Mouse (Mus musculus): ENCODE data around the gene Olfr1359. TPM values are rescaled to one million over a fixed set of nuclear protein-coding genes. Genes with fewer than 3 reads are reported as not detected.
"Not testable (repeated sequence)": the region's sequence is repeated elsewhere in the genome, so short reads cannot be mapped to it uniquely, and the experiment has no call there.

The Olfr1359 gene
- polyA plus RNA-seq, 2 experiments: not detected

DNA sequence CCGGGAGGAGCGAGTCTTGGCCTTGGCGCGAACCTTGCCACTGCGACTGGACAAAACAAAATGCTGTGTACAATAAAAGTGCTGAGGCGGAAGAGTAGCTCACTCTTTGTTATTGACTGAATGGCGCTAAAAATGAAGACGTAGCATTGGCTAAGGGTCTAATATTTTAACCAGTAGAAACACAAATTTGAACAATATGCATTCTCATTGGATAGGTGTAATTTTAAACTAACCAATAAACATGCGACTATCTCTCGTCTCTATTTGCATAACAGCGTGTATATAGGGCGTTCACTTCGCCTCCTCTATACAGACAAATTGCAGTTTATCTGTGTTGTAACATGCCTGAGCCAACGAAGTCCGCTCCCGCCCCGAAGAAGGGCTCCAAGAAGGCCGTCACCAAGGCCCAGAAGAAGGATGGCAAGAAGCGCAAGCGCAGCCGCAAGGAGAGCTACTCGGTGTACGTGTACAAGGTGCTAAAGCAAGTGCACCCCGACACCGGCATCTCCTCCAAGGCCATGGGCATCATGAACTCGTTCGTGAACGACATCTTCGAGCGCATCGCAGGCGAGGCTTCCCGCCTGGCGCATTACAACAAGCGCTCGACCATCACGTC, 24.0 kb downstream of the Olfr1359 start, which contains the start of gene Hist1h2bm:
TSS of gene Hist1h2bm (plus strand) at position 288 of the 616 bp plus-strand sequence.
- under 1% methylated on average over 30 of the region's 37 CpGs for WGBS
- peak within 1 kb of the TSS; percentile 40 for H3K4me3 ChIP-seq (replicated peaks; ENCODE audit: low read length)
- not testable (repeated sequence) for H3K36me3 ChIP-seq (ENCODE audit: control insufficient read depth, insufficient read depth, low read length); H3K27me3 ChIP-seq (ENCODE audit: control insufficient read depth, insufficient read depth, low read length); H3K9me3 ChIP-seq (ENCODE audit: control insufficient read depth, low read length)
- H3K4me1 ChIP-seq (ENCODE audit: control insufficient read depth, insufficient read depth, low read length): peaks cover 20% of the 10 kb centered on the region
- ATAC-seq (ENCODE audit: low FRiP score, low read depth) (peak; percentile 93), DNase-seq (ENCODE audit: low spot score) (peak; percentile 97)
- peak within 1 kb of the TSS; percentile 54 for H3K4me2 ChIP-seq (replicated peaks; ENCODE audit: low read depth, low read length, severe bottlenecking)
- TF ChIP-seq POLR2A (IDR thresholded peaks at IDR 0.05; ENCODE audit: borderline replicate concordance, extremely low read depth, insufficient read depth, insufficient read length): peak; percentile 86; the same call in 1 of the 2 replicates
- H3K9ac ChIP-seq (ENCODE audit: low read depth, low read length, severe bottlenecking): peak within 1 kb of the TSS; percentile 51
- H3K27ac ChIP-seq (replicated peaks; ENCODE audit: low read depth, low read length): peak within 1 kb of the TSS; percentile 83

DNA sequence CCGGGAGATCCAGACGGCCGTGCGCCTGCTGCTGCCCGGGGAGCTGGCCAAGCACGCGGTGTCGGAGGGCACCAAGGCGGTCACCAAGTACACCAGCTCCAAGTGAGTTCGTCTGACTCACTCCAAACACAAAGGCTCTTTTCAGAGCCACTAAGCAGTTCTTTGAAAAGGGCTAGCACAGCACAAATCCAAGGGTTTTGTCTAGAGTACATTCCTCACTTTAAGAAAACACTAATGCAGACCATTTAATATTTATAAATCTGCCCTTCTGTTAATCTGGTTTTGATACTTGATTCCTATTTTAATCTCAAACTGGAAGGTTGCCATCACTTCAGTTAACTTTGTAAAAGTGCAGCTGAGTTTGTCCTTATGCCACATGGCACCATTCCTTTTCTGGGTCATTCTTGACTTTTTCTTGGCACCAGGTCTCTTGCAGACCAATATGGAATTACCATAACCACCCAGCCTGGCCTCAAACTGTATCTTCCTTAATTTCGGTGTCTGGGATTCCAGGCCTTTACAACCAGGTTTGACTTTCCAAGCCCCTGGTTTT, 24.5 kb downstream of the Olfr1359 start:
- Histone ChIP-seq H3K9ac (ENCODE audit: low read depth, low read length, severe bottlenecking) (peak overlapping the region; percentile 51), H3K4me1 (ENCODE audit: control insufficient read depth, insufficient read depth, low read length) (peaks cover 20% of the 10 kb centered on the region), H3K36me3 (ENCODE audit: control insufficient read depth, insufficient read depth, low read length) (no peaks in the 10 kb centered on the region), H3K9me3 (ENCODE audit: control insufficient read depth, low read length) (no peaks in the 10 kb centered on the region), H3K27ac (replicated peaks; ENCODE audit: low read depth, low read length) (peak overlapping the region; percentile 82), H3K4me3 (replicated peaks; ENCODE audit: low read length) (peak overlapping the region; percentile 40), H3K4me2 (replicated peaks; ENCODE audit: low read depth, low read length, severe bottlenecking) (peak overlapping the region; percentile 54), H3K27me3 (ENCODE audit: control insufficient read depth, insufficient read depth, low read length) (no peaks in the 10 kb centered on the region)
- peak; percentile 42 for DNase-seq (ENCODE audit: low spot score)
- TF ChIP-seq POLR2A (IDR thresholded peaks at IDR 0.05; ENCODE audit: borderline replicate concordance, extremely low read depth, insufficient read depth, insufficient read length): peak; percentile 54; the same call in 1 of the 2 replicates
- WGBS: 2% methylated on average over 10 of the region's 11 CpGs
- ATAC-seq (ENCODE audit: low FRiP score, low read depth): no peak; the same call in 1 of the 2 replicates

- DNase-seq (ENCODE audit: low spot score) (no peak), ATAC-seq (ENCODE audit: low FRiP score, low read depth) (no peak)
- 21% methylated on average over 5 of the region's 5 CpGs for whole genome bisulfite sequencing
- Histone ChIP-seq H3K27me3 (ENCODE audit: control insufficient read depth, insufficient read depth, low read length) (no peaks in the 10 kb centered on the region), H3K4me2 (replicated peaks; ENCODE audit: low read depth, low read length, severe bottlenecking) (peak overlapping the region; percentile 54), H3K4me3 (replicated peaks; ENCODE audit: low read length) (0 out of 2 replicates have a peak overlapping the region, but pooled peaks have one; percentile 40), H3K4me1 (ENCODE audit: control insufficient read depth, insufficient read depth, low read length) (peaks cover 19% of the 10 kb centered on the region), H3K36me3 (ENCODE audit: control insufficient read depth, insufficient read depth, low read length) (no peaks in the 10 kb centered on the region), H3K9me3 (ENCODE audit: control insufficient read depth, low read length) (no peaks in the 10 kb centered on the region), H3K9ac (ENCODE audit: low read depth, low read length, severe bottlenecking) (no peak overlapping the region), H3K27ac (replicated peaks; ENCODE audit: low read depth, low read length) (peak overlapping the region; percentile 82; the same call in 1 of the 2 replicates)
- no peak for TF ChIP-seq POLR2A (IDR thresholded peaks at IDR 0.05; ENCODE audit: borderline replicate concordance, extremely low read depth, insufficient read depth, insufficient read length)
Measured at GRCm38 (mm10) chr13:21722993-21723836, 25.3 kb downstream of the Olfr1359 start.

- H3K27ac ChIP-seq (replicated peaks; ENCODE audit: low read depth, low read length): no peak overlapping the region
- DNase-seq (ENCODE audit: low spot score) (no peak), ATAC-seq (ENCODE audit: low FRiP score, low read depth) (no peak)
- no peaks in the 10 kb centered on the region for H3K27me3 ChIP-seq (ENCODE audit: control insufficient read depth, insufficient read depth, low read length)
- H3K36me3 ChIP-seq (ENCODE audit: control insufficient read depth, insufficient read depth, low read length): no peaks in the 10 kb centered on the region
- no peaks in the 10 kb centered on the region for H3K4me1 ChIP-seq (ENCODE audit: control insufficient read depth, insufficient read depth, low read length)
- no peak overlapping the region for H3K4me3 ChIP-seq (replicated peaks; ENCODE audit: low read length)
- TF ChIP-seq POLR2A (IDR thresholded peaks at IDR 0.05; ENCODE audit: borderline replicate concordance, extremely low read depth, insufficient read depth, insufficient read length): no peak
- 31% methylated on average over 10 of the region's 11 CpGs for WGBS
- H3K9me3 ChIP-seq (ENCODE audit: control insufficient read depth, low read length): no peaks in the 10 kb centered on the region
- H3K4me2 ChIP-seq (replicated peaks; ENCODE audit: low read depth, low read length, severe bottlenecking): no peak overlapping the region
- H3K9ac ChIP-seq (ENCODE audit: low read depth, low read length, severe bottlenecking): no peak overlapping the region
Measured at GRCm38 (mm10) chr13:21727948-21728572, 30.1 kb downstream of the Olfr1359 start.

- no peak for TF ChIP-seq POLR2A (IDR thresholded peaks at IDR 0.05; ENCODE audit: borderline replicate concordance, extremely low read depth, insufficient read depth, insufficient read length)
- WGBS: 12% methylated on average over 1 of the region's 1 CpGs
- H3K36me3 ChIP-seq (ENCODE audit: control insufficient read depth, insufficient read depth, low read length): no peaks in the 10 kb centered on the region
Measured at GRCm38 (mm10) chr13:21729544-21729943, 31.6 kb downstream of the Olfr1359 start.

More at GRCm38 (mm10) chr13:21729544-21729943, 31.6 kb downstream of the Olfr1359 start:
- Histone ChIP-seq H3K27ac (replicated peaks; ENCODE audit: low read depth, low read length) (no peak overlapping the region), H3K4me2 (replicated peaks; ENCODE audit: low read depth, low read length, severe bottlenecking) (no peak overlapping the region), H3K4me1 (ENCODE audit: control insufficient read depth, insufficient read depth, low read length) (no peaks in the 10 kb centered on the region), H3K9me3 (ENCODE audit: control insufficient read depth, low read length) (no peaks in the 10 kb centered on the region), H3K4me3 (replicated peaks; ENCODE audit: low read length) (no peak overlapping the region), H3K27me3 (ENCODE audit: control insufficient read depth, insufficient read depth, low read length) (no peaks in the 10 kb centered on the region), H3K9ac (ENCODE audit: low read depth, low read length, severe bottlenecking) (no peak overlapping the region)
- DNase-seq (ENCODE audit: low spot score) (no peak), ATAC-seq (ENCODE audit: low FRiP score, low read depth) (no peak)

Data from limb, embryonic 14.5 days (tissue).